Mouse (Mus musculus) cortical plate, adult 2 months (tissue): Measurements from ENCODE around the gene Itgav.

Experiments
- CTCF ChIP-seq: fragments of 200-500 bp; IDR thresholded peaks from 2 replicates; pipeline ENCODE4 v1.5.1; 2011; ENCODE audit warnings: mild to moderate bottlenecking, control low read depth, low read length; ENCODE audit not compliant: insufficient read depth; ENCODE audit errors: extremely low read depth
- POLR2A ChIP-seq: fragments of 200-500 bp; IDR thresholded peaks from 2 replicates; pipeline ENCODE4 v1.6.1; 2011; ENCODE audit warnings: mild to moderate bottlenecking, low read length, control low read depth; ENCODE audit not compliant: insufficient read depth; ENCODE audit errors: extremely low read depth

GRCm38 (mm10) chr2:83729339-83729738, 5.1 kb downstream of the Itgav start:
- TF ChIP-seq CTCF, result no peak
- no peak for TF ChIP-seq POLR2A
